Mouse (Mus musculus): Measurements from ENCODE around the gene Rac1. TPM values are rescaled to one million over a fixed set of nuclear protein-coding genes. Genes with fewer than 3 reads are reported as not detected.
"Not testable (repeated sequence)": the region's sequence is repeated elsewhere in the genome, so short reads cannot be mapped to it uniquely, and the experiment has no call there.

Rac1 gene
- polyA plus RNA-seq, 2 experiments: 513 to 535 TPM

- Histone ChIP-seq H3K9ac (ENCODE audit: low read depth, low read length, severe bottlenecking) (no peak overlapping the region), H3K4me2 (replicated peaks; ENCODE audit: low read depth, low read length, severe bottlenecking) (no peak overlapping the region), H3K4me1 (ENCODE audit: control insufficient read depth, insufficient read depth, low read length) (no peaks in the 10 kb centered on the region), H3K36me3 (ENCODE audit: control insufficient read depth, insufficient read depth, low read length) (peaks cover 18% of the 10 kb centered on the region), H3K27ac (replicated peaks; ENCODE audit: low read depth, low read length) (no peak overlapping the region), H3K27me3 (ENCODE audit: control insufficient read depth, insufficient read depth, low read length) (no peaks in the 10 kb centered on the region), H3K4me3 (replicated peaks; ENCODE audit: low read length) (no peak overlapping the region), H3K9me3 (ENCODE audit: control insufficient read depth, low read length) (no peaks in the 10 kb centered on the region)
- DNase-seq (ENCODE audit: low spot score) (no peak), ATAC-seq (ENCODE audit: low FRiP score, low read depth) (no peak)
- TF ChIP-seq POLR2A (IDR thresholded peaks at IDR 0.05; ENCODE audit: borderline replicate concordance, extremely low read depth, insufficient read depth, insufficient read length): no peak
- WGBS: 87% methylated on average over 5 of the region's 5 CpGs
These were observed 39.4 kb upstream of the Rac1 start for GRCm38 (mm10) chr5:143567258-143567670.

- H3K9me3 ChIP-seq (ENCODE audit: control insufficient read depth, low read length); H3K4me3 ChIP-seq (replicated peaks; ENCODE audit: low read length); H3K27me3 ChIP-seq (ENCODE audit: control insufficient read depth, insufficient read depth, low read length); ATAC-seq (ENCODE audit: low FRiP score, low read depth); H3K4me2 ChIP-seq (replicated peaks; ENCODE audit: low read depth, low read length, severe bottlenecking); H3K27ac ChIP-seq (replicated peaks; ENCODE audit: low read depth, low read length); H3K9ac ChIP-seq (ENCODE audit: low read depth, low read length, severe bottlenecking); DNase-seq (ENCODE audit: low spot score); H3K4me1 ChIP-seq (ENCODE audit: control insufficient read depth, insufficient read depth, low read length): not testable (repeated sequence)
- WGBS: 91% methylated on average over 6 of the region's 6 CpGs
- H3K36me3 ChIP-seq (ENCODE audit: control insufficient read depth, insufficient read depth, low read length): peaks cover 19% of the 10 kb centered on the region
These were observed 39.0 kb upstream of the Rac1 start for GRCm38 (mm10) chr5:143566804-143567203.

DNA sequence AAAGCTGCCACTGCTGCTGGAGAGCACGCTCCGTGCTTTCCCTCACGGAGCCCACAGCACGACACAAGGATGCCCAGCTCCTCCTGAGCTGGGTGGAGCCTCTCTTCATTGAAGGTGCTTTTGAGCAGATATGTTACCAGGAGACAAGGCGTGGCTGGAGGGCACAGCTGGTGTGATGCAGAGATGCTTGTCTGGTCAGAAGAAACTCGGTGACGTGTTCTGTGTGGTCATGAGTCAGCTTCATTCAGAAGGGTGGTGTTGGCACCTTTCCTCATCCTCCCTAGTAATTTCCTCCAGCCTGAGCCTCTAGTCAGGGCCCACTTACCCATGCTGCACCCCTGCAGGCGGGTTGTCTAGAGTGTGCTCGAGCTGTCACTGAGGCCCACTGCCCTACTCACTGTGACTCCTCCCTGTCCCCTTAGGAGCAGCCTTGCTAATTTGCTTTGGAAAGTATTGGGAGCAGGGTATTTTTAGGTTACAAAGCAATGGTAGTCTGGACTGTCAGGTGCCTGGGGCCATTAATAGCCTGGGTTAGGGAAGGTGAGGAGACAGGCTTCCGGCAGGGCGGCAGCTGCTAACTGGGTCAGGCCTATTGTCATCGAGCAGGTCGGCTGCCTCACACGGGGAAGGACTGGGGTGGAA, 33.8 kb upstream of the Rac1 start:
- no peak overlapping the region for H3K4me2 ChIP-seq (replicated peaks; ENCODE audit: low read depth, low read length, severe bottlenecking)
- no peaks in the 10 kb centered on the region for H3K27me3 ChIP-seq (ENCODE audit: control insufficient read depth, insufficient read depth, low read length)
- no peak overlapping the region for H3K9ac ChIP-seq (ENCODE audit: low read depth, low read length, severe bottlenecking)
- DNase-seq (ENCODE audit: low spot score) (no peak), ATAC-seq (ENCODE audit: low FRiP score, low read depth) (no peak)
- H3K36me3 ChIP-seq (ENCODE audit: control insufficient read depth, insufficient read depth, low read length): peaks cover 19% of the 10 kb centered on the region
- no peak overlapping the region for H3K27ac ChIP-seq (replicated peaks; ENCODE audit: low read depth, low read length)
- 86% methylated on average over 14 of the region's 14 CpGs for WGBS
- H3K4me3 ChIP-seq (replicated peaks; ENCODE audit: low read length): no peak overlapping the region
- no peaks in the 10 kb centered on the region for H3K4me1 ChIP-seq (ENCODE audit: control insufficient read depth, insufficient read depth, low read length)
- no peaks in the 10 kb centered on the region for H3K9me3 ChIP-seq (ENCODE audit: control insufficient read depth, low read length)
- no peak for TF ChIP-seq POLR2A (IDR thresholded peaks at IDR 0.05; ENCODE audit: borderline replicate concordance, extremely low read depth, insufficient read depth, insufficient read length)

GRCm38 (mm10) chr5:143561009-143561408, 33.2 kb upstream of the Rac1 start:
- Histone ChIP-seq H3K36me3 (ENCODE audit: control insufficient read depth, insufficient read depth, low read length) (peaks cover 19% of the 10 kb centered on the region), H3K27ac (replicated peaks; ENCODE audit: low read depth, low read length) (no peak overlapping the region), H3K4me2 (replicated peaks; ENCODE audit: low read depth, low read length, severe bottlenecking) (no peak overlapping the region), H3K9ac (ENCODE audit: low read depth, low read length, severe bottlenecking) (no peak overlapping the region), H3K9me3 (ENCODE audit: control insufficient read depth, low read length) (no peaks in the 10 kb centered on the region), H3K4me1 (ENCODE audit: control insufficient read depth, insufficient read depth, low read length) (no peaks in the 10 kb centered on the region), H3K27me3 (ENCODE audit: control insufficient read depth, insufficient read depth, low read length) (no peaks in the 10 kb centered on the region), H3K4me3 (replicated peaks; ENCODE audit: low read length) (no peak overlapping the region)
- no peak for TF ChIP-seq POLR2A (IDR thresholded peaks at IDR 0.05; ENCODE audit: borderline replicate concordance, extremely low read depth, insufficient read depth, insufficient read length)
- ATAC-seq (ENCODE audit: low FRiP score, low read depth) (no peak), DNase-seq (ENCODE audit: low spot score) (no peak)
- WGBS: 95% methylated on average over 4 of the region's 4 CpGs

DNA sequence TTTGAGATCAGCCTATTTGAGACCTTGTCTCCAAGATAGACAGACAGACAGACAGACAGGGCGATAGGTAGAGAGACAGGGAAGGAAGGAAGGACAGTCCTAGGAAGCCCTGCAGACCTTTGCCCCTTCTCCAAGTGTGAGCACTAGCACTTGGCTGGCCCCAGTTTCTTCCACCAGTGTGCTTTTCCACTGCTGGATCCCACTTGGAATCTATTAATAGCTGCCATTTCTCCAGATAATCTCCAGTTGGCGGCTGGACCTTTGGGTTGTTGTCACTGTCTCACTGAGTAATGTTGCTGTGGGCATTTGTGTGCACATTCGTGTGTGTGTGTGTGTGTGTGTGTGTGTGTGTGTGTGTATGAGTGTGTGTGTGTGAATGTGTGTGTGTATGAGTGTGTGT, 30.9 kb upstream of the Rac1 start:
- WGBS: 87% methylated on average over 3 of the region's 3 CpGs
- Histone ChIP-seq H3K9me3 (ENCODE audit: control insufficient read depth, low read length) (no peaks in the 10 kb centered on the region), H3K27me3 (ENCODE audit: control insufficient read depth, insufficient read depth, low read length) (no peaks in the 10 kb centered on the region), H3K9ac (ENCODE audit: low read depth, low read length, severe bottlenecking) (no peak overlapping the region), H3K27ac (replicated peaks; ENCODE audit: low read depth, low read length) (no peak overlapping the region), H3K4me1 (ENCODE audit: control insufficient read depth, insufficient read depth, low read length) (no peaks in the 10 kb centered on the region), H3K4me2 (replicated peaks; ENCODE audit: low read depth, low read length, severe bottlenecking) (no peak overlapping the region), H3K36me3 (ENCODE audit: control insufficient read depth, insufficient read depth, low read length) (peaks cover 13% of the 10 kb centered on the region), H3K4me3 (replicated peaks; ENCODE audit: low read length) (no peak overlapping the region)
- ATAC-seq (ENCODE audit: low FRiP score, low read depth): no peak
- no peak for DNase-seq (ENCODE audit: low spot score)
- no peak for TF ChIP-seq POLR2A (IDR thresholded peaks at IDR 0.05; ENCODE audit: borderline replicate concordance, extremely low read depth, insufficient read depth, insufficient read length)

- no peak overlapping the region for H3K4me3 ChIP-seq (replicated peaks; ENCODE audit: low read length)
- DNase-seq (ENCODE audit: low spot score): no peak
- H3K4me1 ChIP-seq (ENCODE audit: control insufficient read depth, insufficient read depth, low read length): 0 out of 2 replicates have a peak, but pooled peaks cover under 1% of the 10 kb centered on the region
- H3K4me2 ChIP-seq (replicated peaks; ENCODE audit: low read depth, low read length, severe bottlenecking): no peak overlapping the region
- no peak overlapping the region for H3K9ac ChIP-seq (ENCODE audit: low read depth, low read length, severe bottlenecking)
- no peak for ATAC-seq (ENCODE audit: low FRiP score, low read depth)
- H3K36me3 ChIP-seq (ENCODE audit: control insufficient read depth, insufficient read depth, low read length): 0 out of 2 replicates have a peak, but pooled peaks cover 3% of the 10 kb centered on the region
- no peak overlapping the region for H3K27ac ChIP-seq (replicated peaks; ENCODE audit: low read depth, low read length)
- H3K27me3 ChIP-seq (ENCODE audit: control insufficient read depth, insufficient read depth, low read length): no peaks in the 10 kb centered on the region
- 72% methylated on average over 6 of the region's 6 CpGs for WGBS
- TF ChIP-seq POLR2A (IDR thresholded peaks at IDR 0.05; ENCODE audit: borderline replicate concordance, extremely low read depth, insufficient read depth, insufficient read length): no peak
- H3K9me3 ChIP-seq (ENCODE audit: control insufficient read depth, low read length): no peaks in the 10 kb centered on the region
These were observed 27.4 kb upstream of the Rac1 start for GRCm38 (mm10) chr5:143555233-143555632.
